Mouse (Mus musculus) embryonic fibroblast, embryonic 13.5 days (primary cell): ENCODE measurements around the gene Kcnq1.

Experiments
- CTCF ChIP-seq: IDR thresholded peaks from 2 replicates; pipeline ENCODE4 v1.5.1; 2011; ENCODE audit warnings: mild to moderate bottlenecking, control low read depth, low read length, moderate library complexity, borderline replicate concordance; ENCODE audit not compliant: insufficient read depth
- POLR2A ChIP-seq: IDR thresholded peaks from 2 replicates; pipeline ENCODE4 v1.6.1; 2011; ENCODE audit warnings: low read depth, mild to moderate bottlenecking, control low read depth, low read length, moderate library complexity

DNA sequence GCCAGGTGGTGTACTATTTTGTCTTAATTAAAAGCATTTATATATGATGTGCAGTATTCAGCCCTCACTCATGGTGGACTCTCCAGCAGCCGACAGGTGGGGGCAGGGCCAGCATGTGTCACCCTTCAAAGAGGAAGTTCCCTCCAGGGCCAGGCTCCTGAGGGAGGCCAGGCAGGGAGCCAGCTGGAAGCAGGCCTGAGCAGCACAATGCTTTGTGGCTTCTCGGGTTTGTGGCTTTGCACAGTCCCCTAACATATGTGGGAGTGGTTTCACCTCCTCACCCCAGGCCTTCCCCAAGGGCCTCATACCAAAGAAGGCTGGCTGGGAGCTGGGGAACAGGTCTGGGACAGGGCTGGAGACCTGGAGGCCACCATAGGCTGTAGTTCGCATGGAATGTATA is 74.6 kb downstream of the Kcnq1 start:
- TF ChIP-seq CTCF (no peak), POLR2A (no peak)
